Mouse (Mus musculus): ENCODE measurements around the gene Pex11g. TPM values are rescaled to one million over a fixed set of nuclear protein-coding genes. Genes with fewer than 3 reads are reported as not detected.

Gene Pex11g
- polyA plus RNA-seq, 1 experiment from 2014 or later = 6.4 TPM

DNA sequence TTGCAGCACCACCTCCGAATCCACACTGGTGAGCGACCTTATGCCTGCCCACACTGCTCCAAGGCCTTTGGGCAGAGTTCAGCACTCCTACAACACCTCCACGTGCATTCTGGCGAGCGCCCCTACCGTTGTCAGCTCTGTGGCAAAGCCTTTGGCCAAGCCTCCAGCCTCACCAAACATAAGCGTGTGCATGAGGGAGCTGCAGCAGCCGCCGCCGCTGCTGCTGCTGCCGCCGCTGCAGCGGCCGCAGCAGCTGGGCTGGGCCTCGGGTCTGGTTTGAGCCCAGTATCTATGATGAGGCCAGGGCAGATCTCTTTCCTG, 28.9 kb upstream of the Pex11g start:
- 88% methylated on average over 15 of the region's 15 CpGs for WGBS
- H3K27ac ChIP-seq = no peak overlapping the region
- H3K27me3 ChIP-seq (ENCODE audit: insufficient read depth, poor library complexity, severe bottlenecking) = no peaks in the 10 kb centered on the region
- no peak for DNase-seq (ENCODE audit: low spot score)
- H3K4me1 ChIP-seq = peaks cover 21% of the 10 kb centered on the region
- no peak overlapping the region for H3K4me3 ChIP-seq
- H3K36me3 ChIP-seq = peaks cover 30% of the 10 kb centered on the region
- no peaks in the 10 kb centered on the region for H3K9me3 ChIP-seq

DNA sequence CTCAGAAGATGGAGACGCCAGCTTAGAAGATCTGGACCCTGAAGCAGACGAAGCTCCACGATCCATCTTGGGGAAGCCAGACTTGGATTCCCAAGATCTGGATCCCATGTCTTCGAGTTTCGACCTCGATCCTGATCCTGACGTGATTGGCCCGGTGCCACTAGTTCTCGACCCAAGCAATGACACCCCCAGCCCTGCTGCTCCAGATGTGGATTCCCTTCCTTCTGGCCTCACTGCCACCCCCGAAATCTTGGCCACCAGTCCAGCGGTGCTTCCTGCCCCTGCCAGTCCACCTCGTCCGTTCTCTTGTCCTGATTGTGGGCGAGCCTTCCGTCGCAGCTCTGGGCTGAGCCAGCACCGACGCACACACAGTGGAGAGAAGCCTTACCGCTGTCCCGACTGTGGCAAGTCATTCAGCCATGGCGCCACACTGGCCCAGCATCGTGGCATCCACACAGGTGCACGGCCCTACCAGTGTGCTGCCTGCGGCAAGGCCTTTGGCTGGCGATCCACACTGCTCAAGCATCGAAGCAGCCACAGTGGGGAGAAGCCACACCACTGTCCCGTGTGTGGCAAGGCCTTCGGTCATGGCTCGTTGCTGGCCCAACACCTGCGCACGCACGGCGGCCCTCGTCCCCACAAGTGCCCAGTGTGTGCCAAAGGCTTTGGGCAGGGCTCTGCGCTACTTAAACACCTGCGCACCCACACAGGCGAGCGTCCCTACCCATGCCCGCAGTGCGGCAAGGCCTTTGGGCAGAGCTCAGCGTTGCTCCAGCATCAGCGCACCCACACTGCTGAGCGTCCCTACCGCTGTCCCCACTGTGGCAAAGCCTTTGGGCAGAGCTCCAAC, 28.3 kb upstream of the Pex11g start:
- Histone ChIP-seq H3K27me3 (ENCODE audit: insufficient read depth, poor library complexity, severe bottlenecking) (no peaks in the 10 kb centered on the region), H3K4me1 (peaks cover 16% of the 10 kb centered on the region), H3K4me3 (0 out of 2 replicates have a peak overlapping the region, but pooled peaks have one; percentile 18), H3K36me3 (peaks cover 30% of the 10 kb centered on the region), H3K27ac (no peak overlapping the region), H3K9me3 (no peaks in the 10 kb centered on the region)
- 92% methylated on average over 44 of the region's 44 CpGs for WGBS
- DNase-seq (ENCODE audit: low spot score) = no peak

DNA sequence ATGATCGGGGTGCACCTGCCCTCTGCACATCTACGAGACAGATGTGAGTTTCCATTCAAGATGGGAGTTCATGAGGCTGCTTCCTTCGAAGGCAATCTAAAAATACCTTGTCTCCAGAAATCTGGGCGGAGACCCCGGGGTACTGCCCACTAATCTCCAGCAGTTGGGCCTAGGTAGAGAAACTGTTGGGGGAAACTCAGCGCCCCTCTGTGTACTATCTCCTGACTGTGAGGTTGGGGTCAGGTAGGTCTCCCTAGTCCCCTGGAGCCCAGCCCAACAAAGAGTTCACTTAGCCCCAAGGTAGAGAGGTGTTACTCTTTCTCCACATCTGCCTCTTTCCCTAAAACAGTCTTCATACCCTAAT, 26.3 kb upstream of the Pex11g start:
- WGBS = 34% methylated on average over 6 of the region's 6 CpGs
- DNase-seq (ENCODE audit: low spot score) = no peak
- H3K9me3 ChIP-seq = no peaks in the 10 kb centered on the region
- peaks cover 30% of the 10 kb centered on the region for H3K36me3 ChIP-seq
- no peaks in the 10 kb centered on the region for H3K27me3 ChIP-seq (ENCODE audit: insufficient read depth, poor library complexity, severe bottlenecking)
- H3K27ac ChIP-seq = peak overlapping the region; percentile 98
- peaks cover 16% of the 10 kb centered on the region for H3K4me1 ChIP-seq
- peak overlapping the region; percentile 96 for H3K4me3 ChIP-seq

DNA sequence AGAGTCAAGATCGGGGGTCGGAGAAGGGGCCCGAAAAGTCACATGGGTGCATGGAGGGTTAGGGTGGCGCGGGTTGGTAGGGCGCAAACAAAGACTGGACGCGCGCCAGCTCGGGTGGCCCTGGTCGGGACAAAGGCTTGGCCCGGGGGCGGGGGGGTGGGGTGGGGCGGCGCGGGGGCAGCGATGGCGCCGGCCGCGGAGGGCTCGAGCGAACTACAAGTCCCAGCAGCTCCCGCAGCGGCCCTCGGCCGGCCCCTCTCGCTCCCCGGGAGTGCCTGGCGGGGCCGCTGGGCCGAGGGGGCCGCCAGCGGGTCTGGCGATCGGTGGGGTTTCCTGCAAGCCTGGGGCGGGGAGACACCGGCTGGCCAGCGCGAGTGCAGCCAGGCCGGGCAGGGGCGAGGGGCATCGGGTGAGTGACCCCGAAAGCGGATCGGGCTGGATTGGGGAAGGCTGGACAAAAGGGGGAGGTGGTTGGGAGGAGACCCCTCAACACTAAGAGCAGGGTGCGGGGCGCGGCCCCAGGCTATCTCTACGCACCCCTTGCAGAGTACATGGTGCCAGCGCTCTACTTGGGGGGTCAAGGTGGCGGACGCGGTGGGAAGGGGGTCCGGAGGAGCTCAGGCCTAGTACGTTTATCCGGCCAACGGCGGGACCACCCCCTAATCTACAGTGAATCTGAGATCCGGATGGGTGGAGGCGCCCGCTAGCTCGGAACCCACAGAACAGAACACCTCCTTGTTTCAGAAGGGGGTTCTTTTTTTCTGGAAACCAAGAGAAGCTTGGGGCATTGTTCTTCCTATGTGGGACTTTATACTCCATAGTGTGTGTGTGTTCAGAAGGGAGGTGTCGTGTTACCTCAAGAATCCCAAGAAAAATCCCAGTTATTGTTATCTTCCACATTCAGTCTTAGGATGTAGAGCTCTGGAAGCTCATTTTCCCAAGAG, 25.7 kb upstream of the Pex11g start, which contains the start of gene Zfp358:
Gene Zfp358, plus strand, starts transcription at position 238 of the 944 bp plus-strand sequence.
- DNase-seq (ENCODE audit: low spot score) = peak; percentile 90
- H3K27me3 ChIP-seq (ENCODE audit: insufficient read depth, poor library complexity, severe bottlenecking) = no peaks in the 10 kb centered on the region
- peak within 1 kb of the TSS; percentile 98 for H3K27ac ChIP-seq
- peak within 1 kb of the TSS; percentile 96 for H3K4me3 ChIP-seq
- no peaks in the 10 kb centered on the region for H3K9me3 ChIP-seq
- peaks cover 30% of the 10 kb centered on the region for H3K36me3 ChIP-seq
- 1% methylated on average over 54 of the region's 64 CpGs for WGBS
- peaks cover 16% of the 10 kb centered on the region for H3K4me1 ChIP-seq

DNA sequence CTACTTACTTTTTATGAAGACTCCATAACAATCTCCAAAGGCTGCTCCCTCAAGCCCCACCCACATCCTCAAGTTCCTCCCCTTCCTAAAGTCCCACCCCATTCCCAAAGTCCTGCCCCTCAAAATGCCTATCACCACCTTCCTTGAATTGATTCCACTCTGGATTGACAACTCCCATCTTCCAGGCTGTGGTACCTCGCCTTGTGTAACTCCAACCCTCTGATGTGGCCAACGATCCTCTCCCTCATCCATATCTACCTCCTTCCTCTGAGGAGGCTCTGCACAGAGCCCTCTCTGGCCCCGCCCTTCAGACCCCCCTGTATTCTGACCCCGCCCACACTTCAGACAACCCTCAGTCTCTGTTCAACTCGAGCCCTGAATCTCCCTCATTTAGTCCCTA, 17.7 kb upstream of the Pex11g start:
- WGBS = 17% methylated on average over 5 of the region's 5 CpGs

DNA sequence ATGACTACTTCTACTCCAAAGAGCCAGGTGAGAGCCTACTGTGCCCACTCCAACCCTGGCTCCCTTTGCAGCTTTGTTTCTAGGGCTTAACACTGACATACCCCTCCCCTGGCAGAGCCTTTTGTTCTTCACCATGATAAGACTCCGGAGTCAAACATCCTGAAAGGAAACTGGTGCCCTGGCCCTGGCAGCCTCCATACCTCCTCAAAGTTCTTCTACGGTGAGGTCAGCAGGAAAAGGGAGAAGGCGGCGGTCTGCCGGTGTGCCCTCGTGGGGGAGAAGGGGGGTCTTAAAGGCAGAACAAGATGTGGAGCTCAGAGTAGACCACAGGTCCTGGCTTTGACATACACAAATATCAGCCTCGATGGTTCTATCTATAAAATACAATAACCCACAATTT, 16.1 kb upstream of the Pex11g start:
- no peaks in the 10 kb centered on the region for H3K27me3 ChIP-seq (ENCODE audit: insufficient read depth, poor library complexity, severe bottlenecking)
- H3K27ac ChIP-seq = no peak overlapping the region
- WGBS = 51% methylated on average over 7 of the region's 7 CpGs
- DNase-seq (ENCODE audit: low spot score) = no peak
- H3K4me1 ChIP-seq = peaks cover 4% of the 10 kb centered on the region; the same call in 1 of the 2 replicates
- no peak overlapping the region for H3K4me3 ChIP-seq
- H3K9me3 ChIP-seq = no peaks in the 10 kb centered on the region
- no peaks in the 10 kb centered on the region for H3K36me3 ChIP-seq

More for the DNA sequence above, 17.7 kb upstream of the Pex11g start:
- no peaks in the 10 kb centered on the region for H3K36me3 ChIP-seq
- H3K4me1 ChIP-seq = peaks cover 4% of the 10 kb centered on the region; the same call in 1 of the 2 replicates
- no peak overlapping the region for H3K4me3 ChIP-seq
- no peaks in the 10 kb centered on the region for H3K9me3 ChIP-seq
- no peak for DNase-seq (ENCODE audit: low spot score)
- no peaks in the 10 kb centered on the region for H3K27me3 ChIP-seq (ENCODE audit: insufficient read depth, poor library complexity, severe bottlenecking)
- H3K27ac ChIP-seq = no peak overlapping the region

DNA sequence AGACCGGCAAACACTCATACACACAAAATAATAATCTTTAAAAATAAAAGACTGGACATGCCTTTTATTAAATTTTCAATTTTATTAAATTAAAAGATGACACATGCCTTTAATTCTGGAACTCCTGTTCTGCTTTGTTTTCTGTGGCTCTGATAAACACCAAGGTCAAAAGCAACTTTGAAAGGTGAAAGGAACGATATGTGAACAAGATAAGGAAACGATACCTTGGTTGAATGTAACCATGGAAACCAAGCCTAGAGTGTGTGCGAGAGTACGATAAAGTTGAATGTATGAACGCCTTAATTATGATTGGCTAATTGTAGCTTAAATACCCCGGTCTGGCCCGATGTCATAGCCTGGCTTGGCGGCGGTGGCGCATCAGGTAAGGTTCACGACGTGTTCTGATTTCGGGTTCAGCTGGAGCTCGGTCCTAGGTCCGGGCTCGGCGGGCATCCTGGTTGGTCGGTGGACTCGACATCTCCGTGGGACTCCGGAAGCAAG, 14.8 kb upstream of the Pex11g start:
- Histone ChIP-seq H3K36me3 (no peaks in the 10 kb centered on the region), H3K4me1 (peaks cover 4% of the 10 kb centered on the region; the same call in 1 of the 2 replicates), H3K4me3 (no peak overlapping the region), H3K27ac (no peak overlapping the region), H3K9me3 (no peaks in the 10 kb centered on the region), H3K27me3 (ENCODE audit: insufficient read depth, poor library complexity, severe bottlenecking) (0 out of 2 replicates have a peak, but pooled peaks cover 4% of the 10 kb centered on the region)
- 83% methylated on average over 22 of the region's 22 CpGs for WGBS
- DNase-seq (ENCODE audit: low spot score) = no peak

DNA sequence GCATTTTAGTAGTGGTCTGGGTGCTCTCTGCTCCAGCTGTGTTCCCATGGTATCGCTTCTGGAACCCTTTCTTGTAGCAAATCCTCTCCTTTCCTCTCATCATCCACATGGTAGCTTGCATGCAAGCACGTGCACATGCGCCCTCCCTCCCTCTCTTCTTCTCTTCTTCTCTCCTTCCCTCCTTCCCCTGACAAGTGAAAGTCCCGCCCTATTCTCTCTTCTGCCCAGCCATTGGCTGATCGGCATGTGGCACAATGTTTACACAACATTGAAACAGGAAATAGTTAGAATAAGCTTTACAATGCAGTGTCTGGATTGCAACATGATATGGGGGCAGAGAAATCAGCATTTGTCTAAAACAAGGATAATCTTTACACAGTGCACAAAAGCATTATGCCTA, 14.1 kb upstream of the Pex11g start:
- H3K9me3 ChIP-seq = no peaks in the 10 kb centered on the region
- peaks cover 11% of the 10 kb centered on the region; the same call in 1 of the 2 replicates for H3K27me3 ChIP-seq (ENCODE audit: insufficient read depth, poor library complexity, severe bottlenecking)
- WGBS = 62% methylated on average over 5 of the region's 5 CpGs
- no peak overlapping the region for H3K27ac ChIP-seq
- DNase-seq (ENCODE audit: low spot score) = no peak
- H3K36me3 ChIP-seq = no peaks in the 10 kb centered on the region
- H3K4me1 ChIP-seq = peaks cover 4% of the 10 kb centered on the region; the same call in 1 of the 2 replicates
- H3K4me3 ChIP-seq = no peak overlapping the region

DNA sequence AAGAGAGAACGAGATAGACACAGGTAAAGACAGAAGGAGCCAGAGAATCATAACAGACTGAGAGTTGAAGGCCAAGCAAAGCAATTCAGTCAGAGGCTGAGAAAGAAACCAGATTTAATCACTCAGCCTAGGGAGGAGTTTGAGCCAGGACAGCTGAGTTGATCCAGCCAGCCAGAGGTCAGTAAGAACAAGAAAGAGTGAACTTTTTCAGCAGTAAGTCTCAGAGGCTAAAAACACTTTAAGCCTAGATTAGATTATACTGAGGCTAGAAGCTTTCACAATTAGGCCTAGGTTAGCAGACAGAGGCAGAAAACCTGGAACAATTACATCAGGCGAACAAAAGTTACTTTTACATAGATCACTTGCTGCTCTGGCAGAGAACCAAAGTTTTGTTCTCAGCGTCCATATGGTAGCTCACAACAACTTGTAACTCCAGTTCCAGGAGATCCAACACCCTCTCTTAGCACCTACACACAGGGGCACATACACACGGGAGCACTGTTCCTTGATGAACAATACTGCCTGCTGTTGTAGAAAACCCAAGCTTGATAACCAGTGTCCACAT, 12.8 kb upstream of the Pex11g start:
- Histone ChIP-seq H3K36me3 (no peaks in the 10 kb centered on the region), H3K4me1 (peaks cover 8% of the 10 kb centered on the region; the same call in 1 of the 2 replicates), H3K9me3 (no peaks in the 10 kb centered on the region), H3K4me3 (no peak overlapping the region), H3K27ac (no peak overlapping the region), H3K27me3 (ENCODE audit: insufficient read depth, poor library complexity, severe bottlenecking) (peaks cover 23% of the 10 kb centered on the region)
- no peak for DNase-seq (ENCODE audit: low spot score)
- WGBS = 52% methylated on average over 4 of the region's 4 CpGs

DNA sequence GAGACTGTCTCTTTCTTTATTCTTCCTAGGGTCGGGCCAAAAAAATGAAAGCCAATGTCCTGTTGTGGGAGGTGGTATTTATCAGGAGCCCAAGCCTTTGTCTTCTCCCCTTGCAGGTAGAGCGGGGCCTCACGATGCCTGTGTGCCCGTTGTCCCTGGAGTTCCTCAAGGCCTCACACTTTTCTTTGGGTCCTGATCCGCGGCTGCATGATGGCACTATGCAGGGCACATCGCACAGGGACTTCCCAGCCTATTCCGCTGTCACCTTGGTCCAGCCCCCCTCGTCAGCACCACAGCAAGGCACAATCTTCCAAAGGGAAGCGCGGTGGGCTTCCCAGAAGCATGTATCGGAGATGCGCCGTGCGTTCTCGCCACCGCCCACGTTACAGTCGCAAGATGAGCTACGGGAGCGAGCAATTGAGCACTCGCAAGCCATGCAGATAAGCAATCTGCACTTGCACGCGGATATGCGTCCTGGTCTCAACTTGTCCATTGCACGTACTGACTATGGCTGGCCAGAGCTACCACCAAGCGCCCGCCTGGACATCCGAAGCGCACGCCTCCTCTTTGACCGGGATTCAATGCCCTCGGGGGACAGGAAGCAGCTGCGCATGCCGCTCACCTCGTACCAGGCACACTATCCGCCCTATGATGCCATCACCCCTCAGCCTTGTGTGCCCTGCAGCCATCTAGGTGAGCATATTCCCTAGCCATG, 8.4 kb upstream of the Pex11g start:
- Histone ChIP-seq H3K27me3 (ENCODE audit: insufficient read depth, poor library complexity, severe bottlenecking) (peaks cover 25% of the 10 kb centered on the region), H3K36me3 (no peaks in the 10 kb centered on the region), H3K9me3 (no peaks in the 10 kb centered on the region), H3K4me1 (peaks cover 5% of the 10 kb centered on the region; the same call in 1 of the 2 replicates), H3K4me3 (peak overlapping the region; percentile 50), H3K27ac (no peak overlapping the region)
- 23% methylated on average over 37 of the region's 37 CpGs for WGBS
- DNase-seq (ENCODE audit: low spot score) = no peak

DNA sequence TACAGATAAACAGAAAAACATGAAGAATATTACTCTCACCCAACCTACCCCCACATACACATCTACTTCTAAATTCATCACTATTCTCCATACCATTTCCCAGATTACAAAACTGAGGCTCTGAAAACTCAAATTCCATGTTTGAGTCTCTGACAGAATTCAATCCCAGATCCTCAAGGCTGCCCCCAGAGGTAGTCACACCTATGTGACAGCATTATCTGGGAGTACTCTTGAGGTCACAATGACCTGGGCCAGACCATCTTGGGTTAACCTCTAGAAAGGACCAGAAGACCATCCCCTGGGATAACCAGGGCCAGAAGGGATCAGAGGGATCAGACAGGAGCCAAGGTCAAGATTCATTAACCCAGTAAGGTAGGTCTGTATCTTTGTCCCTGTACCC, 3.1 kb upstream of the Pex11g start, which contains the start of gene Tex45:
Gene Tex45, plus strand, starts transcription at position 301 of the 400 bp plus-strand sequence.
- peaks cover 5% of the 10 kb centered on the region; the same call in 1 of the 2 replicates for H3K27me3 ChIP-seq (ENCODE audit: insufficient read depth, poor library complexity, severe bottlenecking)
- no peak within 1 kb of the TSS for H3K4me3 ChIP-seq
- no peak for DNase-seq (ENCODE audit: low spot score)
- no peaks in the 10 kb centered on the region for H3K36me3 ChIP-seq
- no peak within 1 kb of the TSS for H3K27ac ChIP-seq
- peaks cover 5% of the 10 kb centered on the region; the same call in 1 of the 2 replicates for H3K4me1 ChIP-seq
- H3K9me3 ChIP-seq = no peaks in the 10 kb centered on the region

DNA sequence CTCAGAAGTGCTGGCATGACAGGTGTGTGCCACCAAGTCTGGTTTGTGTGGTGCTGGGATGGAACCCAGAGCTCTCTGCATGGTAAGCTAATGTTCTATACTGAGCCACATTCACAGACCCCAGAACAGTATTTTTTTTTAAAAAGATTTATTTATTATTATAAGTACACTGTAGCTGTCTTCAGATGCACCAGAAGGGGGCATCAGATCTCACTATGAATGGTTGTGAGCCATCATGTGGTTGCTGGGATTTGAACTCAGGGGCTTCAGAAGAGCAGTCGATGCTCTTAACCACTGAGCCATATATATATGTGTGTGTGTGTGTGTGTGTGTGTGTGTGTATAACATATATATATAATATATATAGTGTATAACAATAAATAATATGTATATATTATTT, 1.4 kb upstream of the Pex11g start:
- H3K27me3 ChIP-seq (ENCODE audit: insufficient read depth, poor library complexity, severe bottlenecking) = no peaks in the 10 kb centered on the region
- H3K4me3 ChIP-seq = no peak overlapping the region
- no peaks in the 10 kb centered on the region for H3K36me3 ChIP-seq
- peaks cover 5% of the 10 kb centered on the region; the same call in 1 of the 2 replicates for H3K4me1 ChIP-seq
- no peak overlapping the region for H3K27ac ChIP-seq
- no peaks in the 10 kb centered on the region for H3K9me3 ChIP-seq
- no peak for DNase-seq (ENCODE audit: low spot score)
- 81% methylated on average over 1 of the region's 1 CpGs for WGBS

Data from heart, embryonic 10.5 days (tissue).